Mouse (Mus musculus) embryonic facial prominence, embryonic 15.5 days (tissue): ENCODE measurements around the gene Nanos3. TPM values are rescaled to one million over a fixed set of nuclear protein-coding genes. Genes with fewer than 3 reads are reported as not detected.

ENCODE experiments used
- ATAC-seq: fragments of 200-750 bp; cut with Nextera tagmentation; 2 replicates; pipeline ENCODE4 v1.8.0; 2017; ENCODE audit warnings: low read depth, moderate TSS enrichment; ENCODE audit not compliant: insufficient number of reproducible peaks, low FRiP score, low TSS enrichment
- H3K27ac ChIP-seq: fragments of 300-500 bp; sonication (generic); replicated peaks from 2 replicates; pipeline ENCODE4 v1.5.1; 2015; ENCODE audit warnings: mild to moderate bottlenecking, inconsistent platforms
- H3K27me3 ChIP-seq: fragments of 300-500 bp; sonication (generic); 2 replicates; pipeline ENCODE4 v1.6.1; 2015; ENCODE audit warnings: inconsistent platforms
- H3K36me3 ChIP-seq: fragments of 300-500 bp; sonication (generic); 2 replicates; pipeline ENCODE4 v1.6.1; 2015; ENCODE audit warnings: mild to moderate bottlenecking, inconsistent platforms
- H3K4me1 ChIP-seq: fragments of 300-500 bp; sonication (generic); 2 replicates; pipeline ENCODE4 v1.6.1; 2015; ENCODE audit warnings: inconsistent platforms
- H3K4me2 ChIP-seq: fragments of 300-500 bp; sonication (generic); replicated peaks from 2 replicates; pipeline ENCODE4 v1.6.1; 2015; ENCODE audit warnings: mild to moderate bottlenecking, inconsistent platforms
- H3K4me3 ChIP-seq: fragments of 300-500 bp; sonication (generic); replicated peaks from 2 replicates; pipeline ENCODE4 v1.5.1; 2015; ENCODE audit warnings: mild to moderate bottlenecking, inconsistent platforms
- H3K9ac ChIP-seq: fragments of 300-500 bp; sonication (generic); 2 replicates; pipeline ENCODE4 v1.6.1; 2015; ENCODE audit warnings: inconsistent platforms
- H3K9me3 ChIP-seq: fragments of 300-500 bp; sonication (generic); replicated peaks from 2 replicates; pipeline ENCODE4 v1.6.1; 2016; ENCODE audit warnings: inconsistent platforms
- WGBS: fragments of 180-500 bp; shearing (Covaris S2); methylation state at CpG from one replicate; pipeline ENCODE4 v1.1.7; 2015; 5-methylcytosine and 5-hydroxymethylcytosine counted together
- polyA plus RNA-seq: library from polyadenylated mRNA; unstranded; fragments of >200 nt; fragmentation: Nextera tagmentation; extraction: Ambion mirVana; gene quantifications from 2 replicates; pipeline ENCODE4 v1.2.1, GENCODE M21; 2015

The Nanos3 gene
- polyA plus RNA-seq, result 3.5 and 4.0 TPM in 2 replicates

GRCm38 (mm10) chr8:84185117-84185516 lies at the start of gene Nanos3:
Gene Nanos3 (minus strand): TSS chr8:84185217.
- H3K9me3 ChIP-seq, result no peaks in the 10 kb centered on the region
- no peaks in the 10 kb centered on the region for H3K27me3 ChIP-seq
- peaks cover 51% of the 10 kb centered on the region for H3K4me1 ChIP-seq
- ATAC-seq, result no peak
- WGBS, result 89% methylated on average over 7 of the region's 7 CpGs
- peak within 1 kb of the TSS; percentile 90 for H3K27ac ChIP-seq
- H3K9ac ChIP-seq, result peak within 1 kb of the TSS; percentile 92
- peak within 1 kb of the TSS; percentile 85 for H3K4me2 ChIP-seq
- H3K4me3 ChIP-seq, result peak within 1 kb of the TSS; percentile 71
- H3K36me3 ChIP-seq, result no peaks in the 10 kb centered on the region

- no peaks in the 10 kb centered on the region for H3K9me3 ChIP-seq
- H3K27me3 ChIP-seq, result no peaks in the 10 kb centered on the region
- no peak overlapping the region for H3K4me2 ChIP-seq
- peaks cover 24% of the 10 kb centered on the region for H3K4me1 ChIP-seq
- no peak overlapping the region for H3K4me3 ChIP-seq
- H3K36me3 ChIP-seq, result peaks cover 67% of the 10 kb centered on the region
- ATAC-seq, result no peak
- no peak overlapping the region for H3K9ac ChIP-seq
- 85% methylated on average over 2 of the region's 2 CpGs for WGBS
- H3K27ac ChIP-seq, result no peak overlapping the region
These were observed 48.0 kb upstream of the Nanos3 start for GRCm38 (mm10) chr8:84233055-84233454.

GRCm38 (mm10) chr8:84230735-84231134 lies 45.7 kb upstream of the Nanos3 start:
- WGBS, result 83% methylated on average over 17 of the region's 17 CpGs
- H3K4me3 ChIP-seq, result no peak overlapping the region
- no peaks in the 10 kb centered on the region for H3K9me3 ChIP-seq
- H3K4me1 ChIP-seq, result peaks cover 12% of the 10 kb centered on the region
- no peaks in the 10 kb centered on the region for H3K27me3 ChIP-seq
- peaks cover 90% of the 10 kb centered on the region for H3K36me3 ChIP-seq
- ATAC-seq, result no peak
- no peak overlapping the region for H3K27ac ChIP-seq
- no peak overlapping the region for H3K9ac ChIP-seq
- no peak overlapping the region for H3K4me2 ChIP-seq

- 0 out of 2 replicates have a peak, but pooled peaks have one; percentile 48 for ATAC-seq
- WGBS, result 76% methylated on average over 21 of the region's 21 CpGs
- Histone ChIP-seq H3K9me3 (no peaks in the 10 kb centered on the region), H3K36me3 (peaks cover 94% of the 10 kb centered on the region), H3K27ac (no peak overlapping the region), H3K4me3 (no peak overlapping the region), H3K9ac (no peak overlapping the region), H3K4me1 (no peaks in the 10 kb centered on the region), H3K4me2 (no peak overlapping the region), H3K27me3 (no peaks in the 10 kb centered on the region)
These were observed 38.5 kb upstream of the Nanos3 start for GRCm38 (mm10) chr8:84223322-84224029.

- no peak for ATAC-seq
- Histone ChIP-seq H3K27me3 (no peaks in the 10 kb centered on the region), H3K9ac (no peak overlapping the region), H3K4me3 (no peak overlapping the region), H3K27ac (no peak overlapping the region), H3K4me1 (no peaks in the 10 kb centered on the region), H3K4me2 (no peak overlapping the region), H3K9me3 (no peaks in the 10 kb centered on the region), H3K36me3 (peaks cover 94% of the 10 kb centered on the region)
- 93% methylated on average over 9 of the region's 9 CpGs for WGBS
These were observed 37.6 kb upstream of the Nanos3 start for GRCm38 (mm10) chr8:84222566-84223165.

GRCm38 (mm10) chr8:84220105-84220504 lies 35.1 kb upstream of the Nanos3 start:
- H3K36me3 ChIP-seq, result peaks cover 94% of the 10 kb centered on the region
- WGBS, result 83% methylated on average over 7 of the region's 7 CpGs
- no peak overlapping the region for H3K4me2 ChIP-seq

GRCm38 (mm10) chr8:84218143-84218542 lies 33.1 kb upstream of the Nanos3 start:
- WGBS, result 91% methylated on average over 5 of the region's 5 CpGs
- no peaks in the 10 kb centered on the region for H3K9me3 ChIP-seq
- H3K4me1 ChIP-seq, result no peaks in the 10 kb centered on the region
- H3K27ac ChIP-seq, result no peak overlapping the region
- no peak for ATAC-seq
- H3K36me3 ChIP-seq, result peaks cover 93% of the 10 kb centered on the region
- H3K4me2 ChIP-seq, result no peak overlapping the region
- H3K4me3 ChIP-seq, result no peak overlapping the region
- no peaks in the 10 kb centered on the region for H3K27me3 ChIP-seq
- H3K9ac ChIP-seq, result no peak overlapping the region

More at GRCm38 (mm10) chr8:84220105-84220504, 35.1 kb upstream of the Nanos3 start:
- no peak for ATAC-seq
- H3K9me3 ChIP-seq, result no peaks in the 10 kb centered on the region
- no peaks in the 10 kb centered on the region for H3K4me1 ChIP-seq
- H3K4me3 ChIP-seq, result no peak overlapping the region
- H3K9ac ChIP-seq, result no peak overlapping the region
- H3K27me3 ChIP-seq, result no peaks in the 10 kb centered on the region
- no peak overlapping the region for H3K27ac ChIP-seq

GRCm38 (mm10) chr8:84217206-84217605 lies 32.2 kb upstream of the Nanos3 start:
- Histone ChIP-seq H3K27ac (no peak overlapping the region), H3K4me2 (no peak overlapping the region), H3K4me3 (no peak overlapping the region), H3K36me3 (peaks cover 93% of the 10 kb centered on the region), H3K27me3 (no peaks in the 10 kb centered on the region), H3K9ac (no peak overlapping the region), H3K4me1 (no peaks in the 10 kb centered on the region), H3K9me3 (no peaks in the 10 kb centered on the region)
- no peak for ATAC-seq
- 92% methylated on average over 11 of the region's 11 CpGs for WGBS

GRCm38 (mm10) chr8:84213277-84213676 lies 28.3 kb upstream of the Nanos3 start:
- no peak for ATAC-seq
- Histone ChIP-seq H3K4me1 (peaks cover 23% of the 10 kb centered on the region), H3K27me3 (no peaks in the 10 kb centered on the region), H3K4me2 (no peak overlapping the region), H3K36me3 (peaks cover 94% of the 10 kb centered on the region), H3K27ac (no peak overlapping the region), H3K4me3 (no peak overlapping the region), H3K9me3 (no peaks in the 10 kb centered on the region), H3K9ac (no peak overlapping the region)
- 90% methylated on average over 4 of the region's 4 CpGs for WGBS

- Histone ChIP-seq H3K4me1 (peaks cover 35% of the 10 kb centered on the region), H3K4me2 (no peak overlapping the region), H3K27me3 (no peaks in the 10 kb centered on the region), H3K27ac (no peak overlapping the region), H3K9me3 (no peaks in the 10 kb centered on the region), H3K9ac (no peak overlapping the region), H3K36me3 (peaks cover 86% of the 10 kb centered on the region), H3K4me3 (no peak overlapping the region)
- ATAC-seq, result no peak
- 92% methylated on average over 31 of the region's 31 CpGs for WGBS
These were observed 27.0 kb upstream of the Nanos3 start for GRCm38 (mm10) chr8:84211881-84212563.

- no peak; the same call in 1 of the 2 replicates for ATAC-seq
- Histone ChIP-seq H3K9ac (no peak overlapping the region), H3K4me3 (no peak overlapping the region), H3K27me3 (no peaks in the 10 kb centered on the region), H3K4me1 (peaks cover 40% of the 10 kb centered on the region), H3K9me3 (no peaks in the 10 kb centered on the region), H3K27ac (no peak overlapping the region), H3K4me2 (no peak overlapping the region), H3K36me3 (peaks cover 78% of the 10 kb centered on the region)
- 89% methylated on average over 3 of the region's 3 CpGs for WGBS
These were observed 26.2 kb upstream of the Nanos3 start for GRCm38 (mm10) chr8:84211202-84211601.
